Mouse (Mus musculus) E14TG2a.4 (cell line): ENCODE measurements at regions not wholly inside any gene's neighbourhood (a gene's known extent, or its start where the extent isn't known, plus 50 kb on each side); places are given as distances from the start of the nearest gene placed in this dataset.

ENCODE experiments used
- CTCF ChIP-seq: conservative IDR thresholded peaks from 2 replicates; pipeline ENCODE4 v1.5.1; 2014; ENCODE audit warnings: low read length
- POU5F1 ChIP-seq: IDR thresholded peaks from 2 replicates; pipeline ENCODE4 v1.6.1; 2014; ENCODE audit warnings: low read length, borderline replicate concordance

GRCm38 (mm10) chr6:117505431-117505830 is 335.5 kb upstream of the Zfp637 start:
- TF ChIP-seq CTCF: no peak
- TF ChIP-seq POU5F1: no peak
